Mouse (Mus musculus) megakaryocyte, adult 5-6 weeks (primary cell): ENCODE measurements around the gene Lrrc38. TPM values are rescaled to one million over a fixed set of nuclear protein-coding genes. Genes with fewer than 3 reads are reported as not detected.

Experiments
- total RNA-seq, 2 experiments: library from RNA; stranded (forward) in 1 of 2; stranded (reverse) in 1 of 2; fragments of 153-499, 151-499 nt in 1 of 2; fragments of 221-1000, 200-1000 nt in 1 of 2; gene quantifications; 2 replicates each; pipeline versions ENCODE4 v1.2.3 to v1.2.4; 2015 to 2017

Gene Lrrc38
- total RNA-seq, 2 experiments from 2014 or later, result not detected

Other genes with a start within 250 kb of the Lrrc38 start
- gene Prdm2, start 136.8 kb upstream of the Lrrc38 start, total RNA-seq (2015), result 24.4 and 29.6 TPM in 2 replicates
- gene Prdm2, start 136.8 kb upstream of the Lrrc38 start, total RNA-seq (2017), result 16.3 and 19.1 TPM in 2 replicates
- gene Pdpn, start 50.2 kb upstream of the Lrrc38 start, total RNA-seq (2015), result 0.27 and 0.84 TPM in 2 replicates
- not detected in 2 replicates for gene Pdpn, start 50.2 kb upstream of the Lrrc38 start, total RNA-seq (2017)
- not detected in 2 replicates for gene Pramel1, start 44.7 kb downstream of the Lrrc38 start, total RNA-seq (2015)
- gene Pramel1, start 44.7 kb downstream of the Lrrc38 start, total RNA-seq (2017), result not detected in 2 replicates
- gene Pramef8, start 62.7 kb downstream of the Lrrc38 start, total RNA-seq (2015), result 11.4 and 12.6 TPM in 2 replicates
- 11.2 and 12.0 TPM in 2 replicates for gene Pramef8, start 62.7 kb downstream of the Lrrc38 start, total RNA-seq (2017)
- gene Oog4, start 100.6 kb downstream of the Lrrc38 start, total RNA-seq (2015), result not detected in 2 replicates
- not detected in 2 replicates for gene Oog4, start 100.6 kb downstream of the Lrrc38 start, total RNA-seq (2017)
- not detected in 2 replicates for gene Gm13043, start 161.6 kb downstream of the Lrrc38 start, total RNA-seq (2015)
- gene Gm13043, start 161.6 kb downstream of the Lrrc38 start, total RNA-seq (2017), result not detected in 2 replicates
- gene Gm13040, start 186.2 kb downstream of the Lrrc38 start, total RNA-seq (2015), result not detected in 2 replicates
- not detected in 2 replicates for gene Gm13040, start 186.2 kb downstream of the Lrrc38 start, total RNA-seq (2017)
- gene BC080695, start 201.9 kb downstream of the Lrrc38 start, total RNA-seq (2015), result not detected in 2 replicates
- gene BC080695, start 201.9 kb downstream of the Lrrc38 start, total RNA-seq (2017), result not detected in 2 replicates
- gene Gm13057, start 202.0 kb downstream of the Lrrc38 start, total RNA-seq (2015), result not detected in 2 replicates
- not detected in 2 replicates for gene Gm13057, start 202.0 kb downstream of the Lrrc38 start, total RNA-seq (2017)